Mouse (Mus musculus): ENCODE measurements around the gene Slc16a3.
A peak's percentile ranks its signal among the peaks of the same experiment; 100 is the strongest.

The Slc16a3 gene

DNA sequence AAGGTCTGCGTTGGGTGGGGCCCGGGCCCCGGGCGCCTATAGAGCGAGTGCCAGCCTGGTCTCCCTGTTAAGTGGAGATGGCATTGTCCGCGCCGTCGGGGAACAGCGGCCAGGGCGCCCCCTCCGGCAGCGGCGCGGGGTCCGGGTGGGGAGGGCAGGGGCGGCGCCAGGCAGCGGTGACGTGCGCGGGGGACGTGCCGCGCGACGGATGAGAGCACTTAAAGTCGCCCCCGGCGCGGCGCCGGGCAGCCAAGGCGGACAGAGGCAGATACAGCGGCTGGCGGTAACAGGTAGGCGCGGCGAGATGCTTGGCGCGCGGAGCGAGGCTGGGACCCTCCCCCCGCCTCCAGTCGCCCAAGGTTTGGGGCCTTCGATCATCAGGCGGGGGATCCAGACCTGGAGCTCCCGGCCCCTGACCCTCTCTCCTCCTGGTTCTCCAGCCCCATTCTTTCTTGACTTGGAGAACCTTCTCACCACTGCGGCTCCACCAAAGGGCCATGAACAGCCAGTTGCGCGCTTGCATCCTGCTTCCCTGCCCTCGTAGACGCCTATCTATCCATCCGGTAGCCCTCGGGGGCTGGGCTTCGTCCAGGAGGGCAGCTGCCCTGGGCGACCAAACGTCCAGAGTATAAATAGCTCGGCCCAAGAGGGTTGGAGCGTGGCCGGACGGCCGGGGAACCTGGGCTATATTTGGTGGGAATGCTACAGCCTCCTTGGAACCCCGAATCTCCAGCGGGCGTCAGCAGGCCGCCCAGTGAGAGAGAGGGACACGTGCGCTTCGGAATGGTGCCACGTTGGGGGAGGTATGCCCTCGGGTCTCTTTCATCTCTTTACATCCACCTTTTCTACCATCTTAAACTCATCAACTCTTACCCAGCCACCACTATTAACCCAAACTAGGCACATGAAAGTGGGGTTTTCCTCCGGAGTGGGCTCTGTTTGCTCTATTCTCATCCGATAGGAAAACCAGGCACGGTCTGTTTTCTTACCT lies 876 bp downstream of the Slc16a3 start:
- peak; percentile 85 for DNase-seq (ENCODE audit: low read depth)

- DNase-seq (ENCODE audit: low read depth): peak; percentile 28
Observed at GRCm38 (mm10) chr11:120949863-120950262, 1.6 kb downstream of the Slc16a3 start.

GRCm38 (mm10) chr11:120950281-120951202 lies 2.3 kb downstream of the Slc16a3 start:
- peak; percentile 91 for DNase-seq (ENCODE audit: low read depth)

DNA sequence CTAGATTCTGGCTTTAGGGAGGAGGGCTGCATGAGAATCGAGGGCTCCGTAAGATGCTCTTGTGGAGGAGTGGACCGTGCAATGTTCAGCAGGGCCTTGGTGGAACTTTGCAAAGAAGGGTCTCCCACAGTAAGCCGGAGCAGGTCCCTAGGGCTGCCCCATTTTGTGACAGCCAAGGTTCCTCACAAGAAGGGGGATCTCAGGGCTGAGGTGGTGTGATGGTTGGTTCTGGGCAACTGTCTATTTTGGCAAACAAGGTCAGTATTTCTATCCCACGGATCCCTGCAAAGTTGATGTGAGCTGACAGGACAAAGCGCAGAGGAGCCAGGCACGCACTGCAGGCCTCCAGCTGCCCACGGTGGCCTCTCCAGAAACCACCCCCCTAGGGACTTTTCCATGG lies 3.0 kb downstream of the Slc16a3 start:
- DNase-seq (ENCODE audit: low read depth): no peak

DNA sequence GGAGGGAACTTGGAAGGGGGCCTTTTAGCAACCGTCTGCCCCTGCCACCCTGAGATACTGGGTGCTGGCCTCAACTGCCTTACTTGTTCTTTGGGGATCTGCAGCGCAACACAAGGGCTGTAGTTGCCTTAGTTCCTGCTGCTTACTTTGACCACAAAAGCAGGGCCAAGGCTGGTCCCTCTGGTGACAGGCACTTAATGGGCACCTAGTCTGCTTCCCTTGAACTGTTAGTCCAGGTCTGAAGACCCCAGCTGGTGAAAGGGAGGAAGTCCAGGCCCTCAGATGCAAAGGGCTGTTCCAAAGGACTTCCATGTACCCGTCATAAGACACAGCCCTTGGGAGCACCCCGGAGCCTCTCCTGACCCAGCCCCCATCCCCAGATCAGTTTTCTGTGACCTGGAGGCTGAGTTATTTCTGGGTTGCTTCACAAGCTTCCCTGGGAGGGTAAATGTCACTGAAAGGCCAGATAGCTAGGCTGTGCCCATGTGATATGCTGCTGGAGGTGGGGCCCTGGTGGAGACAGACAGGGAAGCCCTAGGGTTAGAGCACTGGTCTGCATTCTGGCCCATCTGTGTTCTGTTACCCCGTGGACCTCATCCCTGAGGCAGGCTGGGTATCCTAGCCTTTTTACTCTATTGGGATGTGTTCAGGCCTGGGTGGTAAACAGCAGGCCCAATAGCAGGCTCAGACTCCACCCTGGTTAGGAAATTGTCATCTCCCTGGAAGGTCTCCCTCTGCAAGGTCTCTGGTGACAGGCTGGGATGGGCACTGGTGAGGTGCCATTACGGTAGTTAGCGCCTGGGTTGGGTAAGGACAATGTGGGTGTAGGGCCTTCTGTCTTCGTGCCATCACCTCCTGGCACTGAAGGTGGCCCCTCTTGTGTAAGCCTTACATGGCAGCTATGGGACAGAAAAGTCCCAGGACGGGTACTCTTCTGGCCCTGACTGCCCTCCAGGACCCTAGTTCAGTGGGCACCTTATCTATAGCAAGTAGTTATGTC lies 3.8 kb downstream of the Slc16a3 start:
- peak; percentile 28 for DNase-seq (ENCODE audit: low read depth)

DNA sequence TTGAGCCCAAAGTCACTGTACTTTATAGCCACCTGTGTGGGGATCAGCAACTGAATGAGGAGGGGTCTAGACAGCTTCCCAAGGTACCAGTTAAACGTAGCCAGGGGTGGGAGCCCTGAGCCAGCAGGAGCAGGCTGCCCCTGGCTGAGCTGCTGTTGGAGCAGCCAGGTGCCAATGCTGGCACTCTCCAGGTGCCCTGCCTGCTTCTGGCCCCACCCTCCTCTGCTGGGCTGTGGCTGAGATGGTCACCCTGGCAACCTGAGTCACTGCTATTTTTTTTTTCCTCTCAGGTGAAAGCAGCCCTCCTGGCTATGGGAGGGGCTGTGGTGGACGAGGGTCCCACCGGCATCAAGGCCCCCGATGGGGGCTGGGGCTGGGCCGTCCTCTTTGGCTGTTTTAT lies 6.7 kb downstream of the Slc16a3 start:
- no peak for DNase-seq (ENCODE audit: low read depth)

- no peak for DNase-seq (ENCODE audit: low read depth)
Observed at GRCm38 (mm10) chr11:120955701-120956100, 7.4 kb downstream of the Slc16a3 start.

DNA sequence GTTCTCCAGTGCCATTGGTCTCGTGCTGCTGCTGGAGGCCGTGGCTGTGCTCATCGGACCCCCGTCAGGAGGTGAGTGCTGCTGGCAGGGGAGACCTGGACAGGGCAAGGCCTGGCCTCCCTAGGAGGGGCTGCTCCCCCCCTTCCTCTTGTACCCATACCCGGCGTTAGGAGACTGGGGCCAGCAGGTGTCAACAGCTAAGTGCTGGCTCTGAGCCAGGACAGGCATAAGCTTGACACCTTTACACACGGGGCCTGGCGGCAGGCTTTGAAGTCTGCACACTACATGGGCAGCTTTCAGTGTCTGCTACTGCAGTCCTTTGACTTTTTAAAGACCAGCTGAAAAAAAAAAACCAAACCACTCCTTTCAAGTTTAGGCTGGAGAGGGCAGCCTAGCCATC lies 8.8 kb downstream of the Slc16a3 start:
- no peak for DNase-seq (ENCODE audit: low read depth)

DNA sequence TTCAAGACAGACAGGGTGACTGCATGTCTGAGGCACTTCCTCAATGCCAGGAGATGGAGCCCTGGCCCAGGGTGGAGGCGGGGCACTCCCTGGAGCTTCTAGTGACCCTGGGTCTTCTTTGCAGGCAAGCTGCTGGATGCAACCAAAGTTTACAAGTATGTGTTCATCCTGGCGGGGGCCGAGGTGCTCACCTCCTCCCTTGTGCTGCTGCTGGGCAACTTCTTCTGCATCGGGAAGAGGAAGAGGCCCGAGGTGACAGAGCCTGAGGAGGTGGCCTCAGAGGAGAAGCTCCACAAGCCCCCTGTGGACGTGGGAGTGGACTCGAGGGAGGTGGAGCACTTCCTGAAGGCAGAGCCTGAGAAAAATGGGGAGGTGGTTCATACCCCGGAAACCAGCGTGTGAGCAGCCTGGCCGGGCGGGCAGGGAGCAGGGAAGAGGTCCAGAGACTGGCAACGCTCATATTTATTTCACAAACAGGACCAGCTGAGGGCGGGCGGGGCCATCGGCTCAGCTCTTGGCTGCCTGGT lies 9.5 kb downstream of the Slc16a3 start:
- DNase-seq (ENCODE audit: low read depth): no peak

DNA sequence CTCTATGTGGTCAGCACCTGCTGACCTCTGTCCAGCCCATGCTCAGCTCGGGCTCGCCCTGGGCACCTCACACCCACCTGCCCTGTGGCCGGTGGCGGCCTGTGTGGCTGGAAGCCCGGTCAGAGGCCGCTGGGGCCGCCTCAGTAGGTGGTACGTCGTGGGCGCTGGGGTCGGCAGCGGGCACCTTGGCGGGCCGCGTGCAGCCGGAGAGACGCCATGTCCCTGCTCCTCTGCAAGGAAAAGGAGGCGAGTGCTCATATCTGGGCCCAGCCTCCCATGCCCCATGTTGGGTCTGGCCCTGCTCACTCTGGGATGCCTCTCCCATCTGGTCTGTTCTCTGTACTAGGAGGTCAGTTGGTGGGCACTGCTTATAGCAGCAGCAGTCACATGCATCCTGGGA lies 10.8 kb downstream of the Slc16a3 start:
- no peak for DNase-seq (ENCODE audit: low read depth)

- no peak for DNase-seq (ENCODE audit: low read depth)
Observed at GRCm38 (mm10) chr11:120959564-120959963, 11.3 kb downstream of the Slc16a3 start.

DNA sequence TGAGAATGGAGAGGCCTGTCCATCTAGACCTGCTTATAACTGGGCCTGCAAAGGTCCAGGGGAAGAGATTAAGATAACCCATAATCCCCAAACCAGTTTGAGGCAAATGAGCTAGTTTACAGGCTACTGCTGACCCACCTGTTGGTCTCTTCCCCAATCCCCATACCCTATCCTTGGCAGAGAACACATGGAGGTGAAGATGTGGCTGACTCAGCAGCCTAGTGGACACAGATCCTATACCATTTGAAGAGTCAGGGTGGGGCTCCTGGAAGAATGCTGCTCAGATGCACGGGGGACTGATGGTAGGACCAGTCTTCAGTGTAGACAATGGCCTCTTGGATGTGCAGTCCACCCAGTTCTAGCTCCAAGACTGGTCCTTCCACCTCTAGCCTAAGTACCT lies 12.0 kb downstream of the Slc16a3 start:
- no peak for DNase-seq (ENCODE audit: low read depth)

- DNase-seq (ENCODE audit: low read depth): no peak
Observed at GRCm38 (mm10) chr11:120961594-120961993, 13.3 kb downstream of the Slc16a3 start.

GRCm38 (mm10) chr11:120962050-120962771 lies 13.9 kb downstream of the Slc16a3 start:
- DNase-seq (ENCODE audit: low read depth): no peak

DNA sequence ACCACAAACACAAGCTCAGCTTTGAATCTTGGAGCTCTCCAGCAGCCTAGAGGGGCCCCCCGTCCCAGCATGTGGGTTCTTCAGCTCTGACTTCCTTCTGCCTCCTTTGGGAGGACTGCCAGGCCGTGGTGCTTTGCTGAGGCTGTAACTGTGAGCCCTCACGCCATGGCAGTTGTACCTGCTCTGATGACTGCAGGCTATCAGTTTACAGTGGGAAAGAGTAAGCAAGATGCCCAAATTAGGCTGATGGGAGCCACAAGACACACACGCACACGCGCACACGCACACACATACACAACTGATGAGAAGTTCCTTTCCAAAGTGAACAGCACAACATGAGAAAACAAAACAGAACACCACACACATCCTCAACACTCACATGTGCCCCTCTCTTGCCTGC lies 14.6 kb downstream of the Slc16a3 start:
- no peak for DNase-seq (ENCODE audit: low read depth)

GRCm38 (mm10) chr11:120964195-120965157 lies 16.2 kb downstream of the Slc16a3 start:
- DNase-seq (ENCODE audit: low read depth): no peak

DNA sequence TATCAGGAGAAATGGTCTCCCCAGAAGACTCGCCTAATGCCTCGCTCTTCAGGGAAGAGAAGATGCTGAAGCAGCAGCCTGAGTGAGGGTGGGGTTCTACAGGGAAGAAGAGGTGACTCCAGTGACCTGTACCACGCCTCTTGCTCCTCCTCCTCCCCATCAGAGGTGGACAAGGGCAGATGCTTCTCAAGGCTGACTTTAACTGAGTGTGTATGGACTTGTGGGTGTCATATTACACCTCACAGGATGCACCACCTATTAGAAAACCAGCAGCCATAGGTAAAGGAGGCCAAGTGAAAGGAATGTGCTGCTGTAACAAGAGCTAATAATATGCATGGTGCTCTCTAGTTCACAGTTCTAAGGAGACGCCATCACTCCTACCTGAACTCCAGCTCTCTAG lies 17.3 kb downstream of the Slc16a3 start:
- DNase-seq (ENCODE audit: low read depth): no peak

GRCm38 (mm10) chr11:120969742-120970141 lies 21.5 kb downstream of the Slc16a3 start:
- DNase-seq (ENCODE audit: low read depth): no peak

DNA sequence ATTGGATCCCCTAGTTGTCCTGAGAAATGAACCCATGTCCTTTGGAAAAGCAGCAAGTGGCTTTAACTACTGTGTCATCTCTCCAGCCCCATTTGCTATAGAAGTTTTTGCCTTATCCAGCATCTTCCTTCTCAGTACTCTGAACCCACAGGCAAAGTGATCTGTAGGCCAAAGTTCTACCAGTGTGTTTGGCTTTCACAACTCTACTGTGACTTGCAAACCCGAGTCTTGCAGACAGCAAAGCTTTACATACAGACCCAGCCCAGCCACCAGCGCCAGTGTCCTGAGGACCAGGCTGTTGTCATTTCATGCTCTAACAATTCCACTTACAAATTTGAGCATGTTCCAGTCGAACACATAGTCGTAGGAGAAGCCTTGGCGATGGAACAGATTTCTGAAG lies 23.0 kb downstream of the Slc16a3 start:
- DNase-seq (ENCODE audit: low read depth): no peak
